Mouse (Mus musculus): Measurements from ENCODE around the gene Lhfpl4.

DNA sequence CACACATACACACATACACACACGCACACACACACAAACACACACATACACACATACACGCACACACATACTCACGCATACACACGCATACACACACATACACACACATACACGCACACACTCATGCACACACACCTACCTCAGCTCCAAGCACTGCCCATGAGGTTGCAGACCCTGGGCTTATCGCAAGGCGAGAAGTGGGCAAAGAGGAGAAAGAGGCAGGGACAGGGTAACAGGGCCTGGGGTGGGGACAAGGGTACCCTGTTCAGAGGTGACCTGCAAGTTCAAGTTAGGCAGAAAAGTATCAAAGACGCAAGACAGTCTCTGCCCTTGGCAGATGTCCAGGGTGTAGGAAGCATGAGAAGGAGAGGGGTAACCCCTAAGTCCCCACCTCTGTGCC is 24.5 kb downstream of the Lhfpl4 start:
- TF ChIP-seq POLR2A (IDR thresholded peaks at IDR 0.05; ENCODE audit: low read depth, low read length) (no peak), CTCF (IDR thresholded peaks at IDR 0.05; ENCODE audit: extremely low read depth, insufficient read length, insufficient replicate concordance, low read depth, low read length) (no peak)

All from small intestine, adult 2 months (tissue).